Mouse (Mus musculus): Measurements from ENCODE around the gene Zmpste24.

GRCm38 (mm10) chr4:121109126-121109525, 11.1 kb upstream of the Zmpste24 start, which contains the start of gene Tmco2:
- TF ChIP-seq CTCF (IDR thresholded peaks at IDR 0.05; ENCODE audit: control insufficient read depth, insufficient read depth, low read length) (no peak), POLR2A (IDR thresholded peaks at IDR 0.05; ENCODE audit: borderline replicate concordance, control insufficient read depth, low read depth, low read length) (no peak)

Data from bone marrow, adult 2 months (tissue).